Mouse (Mus musculus) right cerebral cortex, adult 2 months (tissue): ENCODE measurements around the gene Itga1.

Source experiments
- DNase-seq, 2 experiments: peaks; one replicate each; pipeline ENCODE4 v3.0.0; 2021 to 2022; ENCODE audit warnings: low spot score in 2 of 2

The Itga1 gene

GRCm38 (mm10) chr13:115101355-115102191 lies at the start of gene Itga1, which contains the start of gene Gm49395:
TSS of gene Itga1 (minus strand) at chr13:115101964.
TSS of gene Gm49395 (minus strand) at chr13:115101921.
- peak; percentile 23 to 31 for DNase-seq

GRCm38 (mm10) chr13:115150602-115151001 lies 48.8 kb upstream of the Itga1 start:
- DNase-seq, result no peak

DNA sequence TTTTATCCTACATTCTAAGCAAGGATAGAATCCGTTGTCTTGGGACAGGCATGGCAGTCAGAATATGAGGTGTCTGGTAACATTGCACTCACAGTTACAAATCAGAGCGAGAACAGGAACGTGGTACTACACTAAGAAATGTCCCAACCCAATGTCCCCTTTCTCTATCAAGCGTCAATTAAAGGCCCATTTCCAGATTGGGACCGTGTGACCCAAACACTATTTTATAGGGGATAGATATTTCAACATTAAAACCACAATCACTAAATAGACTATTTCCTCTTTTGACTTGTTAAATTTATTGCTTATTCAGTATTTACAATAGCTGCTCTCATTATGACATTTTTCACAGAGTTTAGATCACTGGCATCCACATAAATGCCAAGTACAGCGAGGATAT lies 48.1 kb upstream of the Itga1 start:
- no peak for DNase-seq

DNA sequence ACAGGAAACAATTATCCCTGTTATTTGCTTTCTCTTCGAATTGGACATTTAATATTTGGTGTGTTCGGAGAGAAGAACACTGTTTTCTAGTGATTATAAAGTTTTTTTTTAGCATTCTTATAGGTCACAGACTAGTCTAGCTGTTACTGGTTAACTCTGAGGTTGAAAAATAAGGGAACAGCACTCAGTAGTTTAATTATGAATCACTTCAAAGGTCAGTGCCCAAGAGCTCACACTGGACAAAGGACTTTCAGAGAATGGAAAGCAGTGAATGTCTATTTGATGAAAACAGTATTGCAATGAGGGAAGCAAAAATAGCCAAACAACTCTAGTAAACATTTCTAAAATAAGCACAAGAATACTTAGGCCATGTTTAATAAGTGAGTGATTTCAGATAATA lies 41.8 kb upstream of the Itga1 start:
- no peak for DNase-seq

- DNase-seq, result no peak
Measured at GRCm38 (mm10) chr13:115142066-115142465, 40.3 kb upstream of the Itga1 start.

- no peak for DNase-seq
Measured at GRCm38 (mm10) chr13:115138513-115138912, 36.7 kb upstream of the Itga1 start.

DNA sequence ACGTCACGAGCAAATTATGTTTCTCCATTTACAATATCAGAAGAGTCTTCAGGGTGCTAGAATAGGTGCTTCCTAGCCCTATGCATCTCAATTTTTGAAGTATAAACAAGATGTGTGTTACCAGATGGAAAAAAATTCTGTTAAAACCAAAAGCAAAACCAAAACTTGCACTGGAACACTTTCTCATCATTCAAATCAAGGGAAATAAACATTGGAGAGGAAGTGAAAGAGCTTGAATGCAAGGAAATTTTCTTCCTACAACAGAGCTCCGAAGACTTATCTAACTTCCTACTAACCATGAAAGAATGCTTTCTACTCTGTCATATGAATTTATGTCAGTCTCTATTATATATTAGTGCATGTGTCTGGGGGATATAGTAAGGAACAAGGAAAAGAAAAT lies 35.0 kb upstream of the Itga1 start:
- no peak for DNase-seq

- no peak for DNase-seq
Measured at GRCm38 (mm10) chr13:115132435-115132834, 30.7 kb upstream of the Itga1 start.

DNA sequence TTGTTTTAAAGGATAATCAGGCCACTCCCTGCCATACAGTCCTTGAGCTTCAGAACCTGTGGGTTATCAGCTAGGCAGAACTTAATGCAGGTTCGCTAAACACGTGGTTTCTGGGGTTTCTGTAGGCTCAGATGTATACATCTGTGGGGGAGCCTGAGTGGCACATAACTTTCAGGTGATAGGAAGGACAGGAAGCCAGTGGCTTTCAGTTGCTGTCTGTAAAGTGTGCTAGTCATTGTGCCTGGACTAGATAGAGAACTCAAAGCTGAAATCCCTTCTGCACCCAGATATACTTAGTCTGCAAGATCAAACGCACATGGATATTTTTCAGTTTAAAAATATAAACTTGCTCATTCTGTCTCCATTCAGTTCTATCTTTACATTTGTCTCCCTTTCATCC lies 29.6 kb upstream of the Itga1 start:
- DNase-seq, result no peak

- DNase-seq, result no peak
Measured at GRCm38 (mm10) chr13:115130035-115130434, 28.3 kb upstream of the Itga1 start.

DNA sequence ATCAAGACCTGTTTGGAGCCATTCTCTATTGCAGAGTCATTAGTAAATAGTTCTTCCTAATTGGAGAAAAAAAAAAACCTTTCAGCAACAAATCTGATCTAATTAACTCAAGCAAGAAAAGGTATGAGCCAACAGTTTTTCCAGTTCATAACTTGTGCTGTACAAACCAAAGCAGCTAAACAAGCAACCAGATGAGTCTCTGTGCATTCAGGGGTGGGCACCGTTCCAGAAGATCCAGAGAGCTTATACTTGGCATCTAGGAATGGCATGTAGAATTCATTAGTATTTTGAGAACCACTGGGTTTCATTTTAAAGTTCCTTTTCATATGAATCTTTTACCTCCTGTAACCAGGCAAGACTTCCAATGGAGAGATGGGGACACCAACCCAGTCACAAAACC lies 26.1 kb upstream of the Itga1 start:
- DNase-seq, result no peak

DNA sequence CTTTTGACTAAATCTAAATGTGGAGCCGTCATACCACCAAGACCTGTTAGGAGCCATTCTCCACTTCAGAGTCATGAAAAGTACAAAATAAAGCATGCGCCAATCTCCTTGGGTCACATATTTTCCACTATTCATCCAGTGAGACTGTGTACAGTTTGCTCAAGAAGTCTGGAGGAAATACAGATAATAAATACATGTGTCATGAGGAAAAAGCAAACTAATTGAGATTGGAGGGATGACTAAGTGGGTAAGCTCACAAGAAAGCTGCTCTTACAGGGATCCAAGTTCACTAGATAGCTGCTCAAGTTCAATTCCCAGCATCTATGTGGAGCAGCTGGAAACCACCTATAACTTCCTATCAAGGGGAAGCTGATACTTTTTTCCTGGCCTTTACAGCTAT lies 24.8 kb upstream of the Itga1 start:
- DNase-seq, result no peak

DNA sequence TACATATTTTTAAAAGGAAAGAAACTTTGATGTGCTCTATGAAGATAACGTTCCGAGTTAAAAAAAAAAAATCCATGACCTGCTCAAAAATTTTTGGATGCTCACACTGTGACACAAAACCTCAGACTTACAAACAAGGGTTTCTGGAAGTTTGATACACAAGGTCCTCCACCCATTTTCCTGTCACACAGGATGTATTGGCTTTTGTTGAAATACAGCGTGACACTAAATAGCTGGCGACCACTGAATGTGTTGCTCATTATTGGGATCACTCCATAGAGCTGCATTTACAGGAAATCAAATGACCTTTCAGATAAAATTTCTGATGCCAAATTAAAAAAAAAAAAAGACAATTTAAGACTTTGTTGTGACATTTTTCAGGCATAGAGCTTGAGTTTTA lies 23.4 kb upstream of the Itga1 start:
- no peak for DNase-seq

- DNase-seq, result no peak
Measured at GRCm38 (mm10) chr13:115124521-115124920, 22.8 kb upstream of the Itga1 start.

DNA sequence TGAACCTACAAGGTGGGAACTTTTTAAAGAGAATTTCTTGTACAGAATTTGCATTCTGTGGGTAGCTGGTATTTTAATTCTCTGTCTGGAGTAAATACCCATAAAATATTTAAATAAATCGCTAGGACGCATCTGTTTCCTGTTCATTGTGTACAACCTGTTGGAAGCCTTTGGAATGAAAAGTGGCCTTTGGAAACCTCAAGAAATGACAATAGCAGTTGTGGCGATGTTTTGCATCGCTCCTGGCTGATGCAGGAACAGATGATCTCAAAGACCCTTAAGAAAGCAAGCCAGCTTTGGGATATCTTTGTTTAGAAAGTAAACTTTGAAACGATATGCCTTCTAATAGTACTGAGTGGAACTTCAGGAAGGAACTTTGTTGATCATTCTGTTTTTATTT lies 17.0 kb upstream of the Itga1 start:
- DNase-seq, result no peak

GRCm38 (mm10) chr13:115118195-115118594 lies 16.4 kb upstream of the Itga1 start:
- no peak for DNase-seq

- no peak for DNase-seq
Measured at GRCm38 (mm10) chr13:115116930-115117621, 15.3 kb upstream of the Itga1 start.

GRCm38 (mm10) chr13:115109628-115110027 lies 7.9 kb upstream of the Itga1 start:
- no peak for DNase-seq

- DNase-seq, result no peak
Measured at GRCm38 (mm10) chr13:115107436-115107835, 5.7 kb upstream of the Itga1 start.

- no peak for DNase-seq
Measured at GRCm38 (mm10) chr13:115106183-115106582, 4.4 kb upstream of the Itga1 start.

- DNase-seq, result no peak
Measured at GRCm38 (mm10) chr13:115102754-115103153, 990 bp upstream of the Itga1 start.

DNA sequence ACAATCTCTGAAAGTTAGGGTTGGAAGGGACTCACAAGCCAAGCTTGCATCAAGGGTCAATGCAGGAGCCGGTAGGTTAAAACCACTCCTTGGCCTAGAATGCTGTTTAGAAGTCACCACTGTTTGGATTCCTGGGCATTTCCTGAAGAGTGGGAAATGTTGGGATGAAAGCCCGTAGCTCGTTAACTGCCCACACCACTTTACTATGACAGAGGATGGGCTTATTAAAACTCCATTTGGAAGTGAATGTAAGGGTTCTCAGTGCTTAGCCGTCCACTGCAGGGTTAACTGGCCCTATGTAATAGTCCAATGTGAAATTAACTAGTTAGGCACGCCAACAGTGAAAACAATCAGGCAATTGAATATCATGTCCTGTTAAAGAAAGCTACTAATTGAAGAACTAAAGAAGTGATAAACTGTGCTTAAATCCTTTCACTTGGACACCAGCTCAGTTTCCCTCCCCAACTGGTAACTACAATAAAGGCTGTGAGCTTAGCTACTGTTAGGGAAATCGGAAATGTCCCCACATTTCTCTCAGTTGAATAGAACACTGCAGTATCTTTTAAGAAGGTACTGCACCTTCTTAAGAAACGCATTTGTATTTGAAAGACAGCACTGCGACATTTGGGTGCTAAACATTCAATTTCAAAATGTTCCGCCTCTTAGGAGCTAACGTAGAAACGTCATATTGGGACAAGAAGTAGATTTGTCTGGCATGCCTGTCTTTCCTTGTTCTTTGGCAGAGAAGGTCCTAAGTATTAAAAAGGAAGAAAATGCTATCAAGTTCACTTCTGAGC lies 1.2 kb downstream of the Itga1 start:
- DNase-seq, result no peak
